Mouse (Mus musculus): ENCODE measurements at regions not wholly inside any gene's neighbourhood (a gene's known extent, or its start where the extent isn't known, plus 50 kb on each side); places are given as distances from the start of the nearest gene placed in this dataset.

GRCm38 (mm10) chr15:36888351-36889069 is 119.1 kb downstream of the Zfp706 start:
- ATAC-seq (ENCODE audit: low read depth) = no peak
- Histone ChIP-seq H3K9me3 (ENCODE audit: control insufficient read depth, low read length) (no peaks in the 10 kb centered on the region), H3K4me2 (ENCODE audit: low read depth, low read length) (no peak overlapping the region), H3K4me3 (ENCODE audit: low read length) (no peak overlapping the region), H3K4me1 (replicated peaks; ENCODE audit: control insufficient read depth, insufficient read depth, low read length) (peaks cover 8% of the 10 kb centered on the region), H3K27ac (ENCODE audit: low read length) (no peak overlapping the region), H3K9ac (ENCODE audit: low read length) (no peak overlapping the region), H3K36me3 (ENCODE audit: control insufficient read depth, insufficient read depth, low read length) (no peaks in the 10 kb centered on the region), H3K27me3 (ENCODE audit: control insufficient read depth, insufficient read depth, low read depth, low read length) (no peaks in the 10 kb centered on the region; the same call in 1 of the 2 replicates)
- WGBS = 67% methylated on average over 11 of the region's 11 CpGs

- Histone ChIP-seq H3K27me3 (ENCODE audit: control insufficient read depth, insufficient read depth, low read depth, low read length) (no peaks in the 10 kb centered on the region), H3K27ac (ENCODE audit: low read length) (no peak overlapping the region), H3K9ac (ENCODE audit: low read length) (no peak overlapping the region), H3K4me1 (replicated peaks; ENCODE audit: control insufficient read depth, insufficient read depth, low read length) (peaks cover 10% of the 10 kb centered on the region), H3K9me3 (ENCODE audit: control insufficient read depth, low read length) (no peaks in the 10 kb centered on the region), H3K4me2 (ENCODE audit: low read depth, low read length) (no peak overlapping the region), H3K36me3 (ENCODE audit: control insufficient read depth, insufficient read depth, low read length) (no peaks in the 10 kb centered on the region), H3K4me3 (ENCODE audit: low read length) (no peak overlapping the region)
- WGBS = 48% methylated on average over 11 of the region's 11 CpGs
- ATAC-seq (ENCODE audit: low read depth) = peak; percentile 75
Measured at GRCm38 (mm10) chr15:36884671-36885365, 122.8 kb downstream of the Zfp706 start.

GRCm38 (mm10) chr15:36884074-36884473 is 123.5 kb downstream of the Zfp706 start:
- 86% methylated on average over 3 of the region's 3 CpGs for WGBS
- Histone ChIP-seq H3K4me3 (ENCODE audit: low read length) (no peak overlapping the region), H3K4me2 (ENCODE audit: low read depth, low read length) (no peak overlapping the region), H3K27ac (ENCODE audit: low read length) (no peak overlapping the region), H3K9ac (ENCODE audit: low read length) (no peak overlapping the region), H3K27me3 (ENCODE audit: control insufficient read depth, insufficient read depth, low read depth, low read length) (no peaks in the 10 kb centered on the region), H3K4me1 (replicated peaks; ENCODE audit: control insufficient read depth, insufficient read depth, low read length) (peaks cover 14% of the 10 kb centered on the region), H3K9me3 (ENCODE audit: control insufficient read depth, low read length) (no peaks in the 10 kb centered on the region), H3K36me3 (ENCODE audit: control insufficient read depth, insufficient read depth, low read length) (no peaks in the 10 kb centered on the region)
- no peak for ATAC-seq (ENCODE audit: low read depth)

GRCm38 (mm10) chr15:36883156-36883555 is 124.4 kb downstream of the Zfp706 start:
- Histone ChIP-seq H3K4me3 (ENCODE audit: low read length) (no peak overlapping the region), H3K9ac (ENCODE audit: low read length) (no peak overlapping the region), H3K36me3 (ENCODE audit: control insufficient read depth, insufficient read depth, low read length) (no peaks in the 10 kb centered on the region), H3K4me1 (replicated peaks; ENCODE audit: control insufficient read depth, insufficient read depth, low read length) (peaks cover 19% of the 10 kb centered on the region), H3K27ac (ENCODE audit: low read length) (no peak overlapping the region), H3K4me2 (ENCODE audit: low read depth, low read length) (no peak overlapping the region), H3K9me3 (ENCODE audit: control insufficient read depth, low read length) (no peaks in the 10 kb centered on the region), H3K27me3 (ENCODE audit: control insufficient read depth, insufficient read depth, low read depth, low read length) (no peaks in the 10 kb centered on the region)
- no peak for ATAC-seq (ENCODE audit: low read depth)
- WGBS = 90% methylated on average over 6 of the region's 6 CpGs

GRCm38 (mm10) chr15:36881576-36881975 is 126.0 kb downstream of the Zfp706 start:
- no peak for ATAC-seq (ENCODE audit: low read depth)
- Histone ChIP-seq H3K27me3 (ENCODE audit: control insufficient read depth, insufficient read depth, low read depth, low read length) (no peaks in the 10 kb centered on the region), H3K27ac (ENCODE audit: low read length) (no peak overlapping the region), H3K4me2 (ENCODE audit: low read depth, low read length) (no peak overlapping the region), H3K9ac (ENCODE audit: low read length) (no peak overlapping the region), H3K4me1 (replicated peaks; ENCODE audit: control insufficient read depth, insufficient read depth, low read length) (peaks cover 20% of the 10 kb centered on the region), H3K9me3 (ENCODE audit: control insufficient read depth, low read length) (no peaks in the 10 kb centered on the region), H3K4me3 (ENCODE audit: low read length) (no peak overlapping the region), H3K36me3 (ENCODE audit: control insufficient read depth, insufficient read depth, low read length) (no peaks in the 10 kb centered on the region)
- WGBS = 80% methylated on average over 2 of the region's 2 CpGs

GRCm38 (mm10) chr15:36880602-36881001 is 127.0 kb downstream of the Zfp706 start:
- no peaks in the 10 kb centered on the region for H3K36me3 ChIP-seq (ENCODE audit: control insufficient read depth, insufficient read depth, low read length)
- no peak overlapping the region for H3K4me2 ChIP-seq (ENCODE audit: low read depth, low read length)
- 68% methylated on average over 3 of the region's 3 CpGs for WGBS
- H3K27me3 ChIP-seq (ENCODE audit: control insufficient read depth, insufficient read depth, low read depth, low read length) = no peaks in the 10 kb centered on the region
- H3K4me3 ChIP-seq (ENCODE audit: low read length) = no peak overlapping the region
- peaks cover 21% of the 10 kb centered on the region for H3K4me1 ChIP-seq (replicated peaks; ENCODE audit: control insufficient read depth, insufficient read depth, low read length)
- peak overlapping the region; percentile 14; the same call in 1 of the 2 replicates for H3K27ac ChIP-seq (ENCODE audit: low read length)
- peak; percentile 46 for ATAC-seq (ENCODE audit: low read depth)
- no peaks in the 10 kb centered on the region for H3K9me3 ChIP-seq (ENCODE audit: control insufficient read depth, low read length)
- H3K9ac ChIP-seq (ENCODE audit: low read length) = no peak overlapping the region

- Histone ChIP-seq H3K4me2 (ENCODE audit: low read depth, low read length) (no peak overlapping the region), H3K9me3 (ENCODE audit: control insufficient read depth, low read length) (no peaks in the 10 kb centered on the region), H3K4me3 (ENCODE audit: low read length) (no peak overlapping the region), H3K27me3 (ENCODE audit: control insufficient read depth, insufficient read depth, low read depth, low read length) (no peaks in the 10 kb centered on the region), H3K27ac (ENCODE audit: low read length) (0 out of 2 replicates have a peak overlapping the region, but pooled peaks have one; percentile 15), H3K36me3 (ENCODE audit: control insufficient read depth, insufficient read depth, low read length) (no peaks in the 10 kb centered on the region), H3K4me1 (replicated peaks; ENCODE audit: control insufficient read depth, insufficient read depth, low read length) (peaks cover 23% of the 10 kb centered on the region), H3K9ac (ENCODE audit: low read length) (no peak overlapping the region)
- ATAC-seq (ENCODE audit: low read depth) = no peak
- WGBS = 81% methylated on average over 7 of the region's 7 CpGs
Measured at GRCm38 (mm10) chr15:36879587-36879986, 128.0 kb downstream of the Zfp706 start.

GRCm38 (mm10) chr15:36878960-36879359 is 128.6 kb downstream of the Zfp706 start:
- no peak overlapping the region for H3K4me2 ChIP-seq (ENCODE audit: low read depth, low read length)
- H3K27ac ChIP-seq (ENCODE audit: low read length) = no peak overlapping the region
- H3K4me3 ChIP-seq (ENCODE audit: low read length) = no peak overlapping the region
- ATAC-seq (ENCODE audit: low read depth) = no peak
- 14% methylated on average over 5 of the region's 5 CpGs for whole genome bisulfite sequencing
- H3K9me3 ChIP-seq (ENCODE audit: control insufficient read depth, low read length) = no peaks in the 10 kb centered on the region
- H3K36me3 ChIP-seq (ENCODE audit: control insufficient read depth, insufficient read depth, low read length) = no peaks in the 10 kb centered on the region
- no peak overlapping the region for H3K9ac ChIP-seq (ENCODE audit: low read length)
- peaks cover 30% of the 10 kb centered on the region for H3K4me1 ChIP-seq (replicated peaks; ENCODE audit: control insufficient read depth, insufficient read depth, low read length)
- no peaks in the 10 kb centered on the region for H3K27me3 ChIP-seq (ENCODE audit: control insufficient read depth, insufficient read depth, low read depth, low read length)

GRCm38 (mm10) chr15:36878276-36878675 is 129.3 kb downstream of the Zfp706 start:
- ATAC-seq (ENCODE audit: low read depth) = no peak
- Histone ChIP-seq H3K9me3 (ENCODE audit: control insufficient read depth, low read length) (no peaks in the 10 kb centered on the region), H3K27me3 (ENCODE audit: control insufficient read depth, insufficient read depth, low read depth, low read length) (no peaks in the 10 kb centered on the region), H3K9ac (ENCODE audit: low read length) (no peak overlapping the region), H3K4me3 (ENCODE audit: low read length) (no peak overlapping the region), H3K36me3 (ENCODE audit: control insufficient read depth, insufficient read depth, low read length) (no peaks in the 10 kb centered on the region), H3K4me1 (replicated peaks; ENCODE audit: control insufficient read depth, insufficient read depth, low read length) (peaks cover 36% of the 10 kb centered on the region), H3K4me2 (ENCODE audit: low read depth, low read length) (no peak overlapping the region), H3K27ac (ENCODE audit: low read length) (no peak overlapping the region)
- 55% methylated on average over 3 of the region's 3 CpGs for WGBS
